Mouse (Mus musculus) lung, embryonic 15.5 days (tissue): Measurements from ENCODE around the gene Ccdc142. TPM values are rescaled to one million over a fixed set of nuclear protein-coding genes. Genes with fewer than 3 reads are reported as not detected.

ENCODE experiments used
- ATAC-seq: fragments of 200-750 bp; cut with Nextera tagmentation; 2 replicates; pipeline ENCODE4 v1.8.0; 2017; ENCODE audit warnings: moderate number of reproducible peaks, borderline replicate concordance; ENCODE audit not compliant: low FRiP score, low TSS enrichment; ENCODE audit errors: extremely low read depth
- H3K27ac ChIP-seq: fragments of 300-500 bp; sonication (generic); 2 replicates; pipeline ENCODE4 v1.5.1; 2015; ENCODE audit warnings: moderate library complexity, mild to moderate bottlenecking, inconsistent platforms
- H3K27me3 ChIP-seq: fragments of 300-500 bp; sonication (generic); 2 replicates; pipeline ENCODE4 v1.6.1; 2015; ENCODE audit warnings: inconsistent platforms
- H3K36me3 ChIP-seq: fragments of 300-500 bp; sonication (generic); 2 replicates; pipeline ENCODE4 v1.6.1; 2015; ENCODE audit warnings: inconsistent platforms
- H3K4me1 ChIP-seq: fragments of 300-500 bp; sonication (generic); 2 replicates; pipeline ENCODE4 v1.6.1; 2015; ENCODE audit warnings: inconsistent platforms
- H3K4me2 ChIP-seq: fragments of 300-500 bp; sonication (generic); 2 replicates; pipeline ENCODE4 v1.6.1; 2015; ENCODE audit warnings: inconsistent platforms, mild to moderate bottlenecking, moderate library complexity
- H3K4me3 ChIP-seq: fragments of 300-500 bp; sonication (generic); 2 replicates; pipeline ENCODE4 v1.5.1; 2015; ENCODE audit warnings: mild to moderate bottlenecking, inconsistent platforms
- H3K9ac ChIP-seq: fragments of 300-500 bp; sonication (generic); 2 replicates; pipeline ENCODE4 v1.6.1; 2015; ENCODE audit warnings: inconsistent platforms
- H3K9me3 ChIP-seq: fragments of 300-500 bp; sonication (generic); 2 replicates; pipeline ENCODE4 v1.6.1; 2016; ENCODE audit warnings: inconsistent platforms
- WGBS: fragments of 180-500 bp; shearing (Covaris S2); methylation state at CpG from one replicate; pipeline ENCODE4 v1.1.7; 2015; 5-methylcytosine and 5-hydroxymethylcytosine counted together
- polyA plus RNA-seq: library from polyadenylated mRNA; unstranded; fragments of >200 nt; fragmentation: Nextera tagmentation; extraction: Ambion mirVana; gene quantifications from 2 replicates; pipeline ENCODE4 v1.2.1, GENCODE M21; 2015

Ccdc142 gene
- polyA plus RNA-seq, 1 experiment from 2014 or later, result 3.2 TPM

DNA sequence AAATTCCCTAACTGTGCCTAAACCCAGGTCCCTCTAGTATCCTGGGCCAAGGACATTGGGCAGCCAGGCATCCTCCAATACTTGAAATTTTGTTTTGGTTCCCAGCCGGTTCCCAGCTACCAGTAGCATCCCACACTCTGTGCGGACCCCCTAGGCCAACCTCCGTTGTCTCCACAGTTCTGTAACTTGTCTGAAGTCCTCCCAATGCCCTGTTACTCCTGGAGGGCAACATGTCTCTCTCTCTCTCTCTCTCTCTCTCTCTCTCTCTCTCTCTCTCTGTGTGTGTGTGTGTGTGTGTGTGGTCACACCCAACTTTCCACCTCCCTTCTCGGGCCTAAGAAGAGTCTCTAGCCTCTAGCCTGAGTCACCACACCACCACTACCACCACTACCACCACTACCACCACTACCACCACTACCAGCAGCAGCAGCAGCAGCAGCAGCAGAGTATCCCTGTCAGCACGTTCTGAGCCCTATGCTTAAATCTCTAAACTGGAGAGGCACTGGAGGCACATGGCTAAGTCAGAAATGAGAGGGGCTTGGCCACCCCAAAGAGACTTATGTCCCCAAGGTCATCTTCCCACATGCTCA, 35.0 kb downstream of the Ccdc142 start:
- Histone ChIP-seq H3K4me3 (peak overlapping the region; percentile 59), H3K36me3 (no peaks in the 10 kb centered on the region), H3K27me3 (no peaks in the 10 kb centered on the region), H3K9me3 (no peaks in the 10 kb centered on the region), H3K9ac (peak overlapping the region; percentile 85), H3K4me1 (peaks cover 40% of the 10 kb centered on the region), H3K4me2 (peak overlapping the region; percentile 86), H3K27ac (peak overlapping the region; percentile 100)
- no peak for ATAC-seq
- 8% methylated on average over 5 of the region's 5 CpGs for WGBS

DNA sequence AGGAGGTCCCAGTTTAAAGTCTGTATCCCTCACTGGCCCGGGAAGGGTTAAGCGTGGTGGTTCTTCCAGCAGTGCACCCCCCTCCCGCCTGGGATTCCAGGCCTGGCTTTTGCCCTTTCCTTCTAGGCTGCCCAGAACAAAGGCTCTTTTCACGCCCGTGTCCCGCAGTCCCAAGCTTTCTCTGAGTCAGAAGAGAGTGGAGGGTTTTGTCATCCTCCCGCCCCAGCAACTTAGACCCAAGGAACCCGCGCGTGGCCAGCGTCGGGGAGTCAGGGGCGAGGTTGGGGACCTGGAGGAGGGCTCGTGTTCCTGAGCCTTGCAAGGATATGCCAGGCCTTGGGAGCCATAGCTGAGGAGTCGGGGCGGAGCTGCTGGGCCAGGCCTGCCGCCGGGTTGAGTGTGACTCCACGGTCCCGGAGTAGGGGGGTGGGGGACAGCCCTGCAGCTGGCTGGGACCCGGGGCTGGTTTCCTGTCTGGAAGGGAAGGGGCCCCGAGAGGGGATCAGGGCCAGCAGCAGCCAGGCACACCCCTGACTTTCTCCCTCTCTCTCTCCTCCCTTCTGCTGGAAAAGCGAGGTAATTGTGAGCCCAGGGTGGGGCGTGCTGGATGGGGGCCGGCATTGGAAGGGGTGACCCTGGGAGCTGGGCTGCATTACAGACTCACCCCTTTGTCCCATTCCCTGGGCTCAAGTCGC, 35.6 kb downstream of the Ccdc142 start:
- Histone ChIP-seq H3K9me3 (no peaks in the 10 kb centered on the region), H3K4me3 (peak overlapping the region; percentile 59), H3K36me3 (no peaks in the 10 kb centered on the region), H3K9ac (peak overlapping the region; percentile 85), H3K4me1 (peaks cover 43% of the 10 kb centered on the region), H3K4me2 (peak overlapping the region; percentile 86), H3K27ac (peak overlapping the region; percentile 100), H3K27me3 (no peaks in the 10 kb centered on the region)
- under 1% methylated on average over 26 of the region's 26 CpGs for WGBS
- ATAC-seq, result peak; percentile 85

DNA sequence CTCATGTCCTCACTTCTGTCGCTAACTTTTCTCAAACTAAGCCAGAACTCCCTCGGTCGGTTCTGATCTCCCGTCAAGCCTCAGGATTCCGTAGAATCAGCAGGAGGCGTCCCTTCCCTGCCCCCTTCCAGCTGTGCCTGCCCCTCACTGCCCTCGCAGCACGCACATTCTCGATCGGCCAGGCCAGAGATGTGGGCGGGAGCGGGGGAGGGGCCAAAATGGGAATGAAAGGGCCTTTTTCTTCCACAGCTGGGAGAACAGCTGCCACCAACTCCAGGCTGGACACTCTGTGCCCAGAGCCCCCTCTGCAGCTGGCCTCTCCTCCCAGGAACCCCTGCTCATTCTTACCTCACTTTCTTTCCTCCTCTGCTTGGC, 36.2 kb downstream of the Ccdc142 start:
- Histone ChIP-seq H3K9ac (peak overlapping the region; percentile 85), H3K27ac (peak overlapping the region; percentile 100), H3K4me1 (peaks cover 45% of the 10 kb centered on the region), H3K27me3 (no peaks in the 10 kb centered on the region), H3K9me3 (no peaks in the 10 kb centered on the region), H3K4me2 (peak overlapping the region; percentile 86), H3K36me3 (no peaks in the 10 kb centered on the region), H3K4me3 (peak overlapping the region; percentile 59)
- 0% methylated on average over 12 of the region's 12 CpGs for WGBS
- peak; percentile 87 for ATAC-seq

DNA sequence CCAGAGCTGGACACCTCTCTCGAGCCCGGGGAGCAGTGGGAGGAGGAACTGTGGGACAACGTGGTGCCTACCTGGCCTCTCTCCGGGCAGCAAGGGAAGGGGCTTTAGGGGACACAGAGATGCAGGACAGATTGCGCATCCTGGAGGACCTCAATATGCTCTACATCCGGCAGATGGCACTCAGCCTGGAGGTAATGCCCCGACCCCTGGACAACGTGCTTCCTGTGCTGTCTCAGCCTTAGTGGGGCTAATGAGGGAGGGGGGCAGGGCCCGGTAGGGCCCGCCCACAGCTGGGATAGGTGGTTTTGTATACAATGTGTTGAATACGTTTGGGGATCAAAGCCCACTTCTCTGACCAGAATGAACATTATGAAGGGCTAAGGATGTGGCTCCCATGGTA, 36.7 kb downstream of the Ccdc142 start:
- Histone ChIP-seq H3K27ac (peak overlapping the region; percentile 100), H3K4me1 (peaks cover 47% of the 10 kb centered on the region)
- 2% methylated on average over 11 of the region's 11 CpGs for WGBS

DNA sequence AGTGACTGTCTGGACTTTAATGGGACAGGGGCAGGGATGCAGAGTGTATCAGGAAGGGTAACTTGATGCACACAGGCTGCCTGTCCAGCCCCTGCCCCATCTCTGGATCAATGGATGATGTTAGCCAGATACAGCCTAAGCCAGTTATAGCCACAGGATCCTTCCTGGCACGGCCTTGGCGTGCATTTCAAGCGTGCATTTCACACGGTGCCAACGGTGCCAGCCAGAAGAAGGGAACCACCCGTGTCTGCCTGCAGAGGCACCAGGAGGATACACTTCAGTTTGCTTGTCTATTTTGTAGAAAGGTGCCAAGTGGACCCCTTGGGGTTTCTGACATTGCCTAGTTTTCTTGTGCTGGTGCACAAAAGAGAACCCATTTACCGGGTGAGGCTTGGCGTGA, 38.6 kb downstream of the Ccdc142 start:
- H3K27me3 ChIP-seq, result no peaks in the 10 kb centered on the region
- no peak overlapping the region for H3K4me3 ChIP-seq
- H3K4me1 ChIP-seq, result peaks cover 41% of the 10 kb centered on the region
- no peaks in the 10 kb centered on the region for H3K36me3 ChIP-seq
- no peak overlapping the region for H3K4me2 ChIP-seq
- H3K9me3 ChIP-seq, result no peaks in the 10 kb centered on the region
- no peak overlapping the region for H3K9ac ChIP-seq
- no peak overlapping the region for H3K27ac ChIP-seq
- 93% methylated on average over 8 of the region's 8 CpGs for WGBS
- ATAC-seq, result no peak

More for the DNA sequence above, 36.7 kb downstream of the Ccdc142 start:
- Histone ChIP-seq H3K36me3 (no peaks in the 10 kb centered on the region), H3K4me2 (peak overlapping the region; percentile 86), H3K9me3 (no peaks in the 10 kb centered on the region), H3K27me3 (no peaks in the 10 kb centered on the region), H3K4me3 (peak overlapping the region; percentile 59), H3K9ac (peak overlapping the region; percentile 85)
- peak; percentile 28; the same call in 1 of the 2 replicates for ATAC-seq

DNA sequence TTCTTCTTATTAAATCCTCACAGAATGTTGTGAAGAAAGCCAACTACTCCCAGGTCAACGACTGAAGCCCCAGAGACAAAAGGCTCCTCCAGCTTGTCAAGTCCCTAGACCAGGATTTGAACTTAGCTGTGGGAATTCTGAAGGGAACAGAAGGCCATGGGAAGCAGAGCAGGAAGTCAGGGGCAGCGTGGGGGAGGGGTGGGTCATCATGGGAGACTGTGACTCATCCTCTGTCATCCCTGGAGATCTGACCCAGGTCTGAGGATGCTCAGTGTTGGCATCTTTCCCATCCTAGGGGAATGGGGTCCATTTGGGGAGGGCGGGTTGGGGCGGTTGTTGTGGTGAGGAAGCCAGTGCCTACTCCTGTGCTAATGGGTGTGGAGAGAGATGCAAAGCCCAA, 40.2 kb downstream of the Ccdc142 start:
- no peaks in the 10 kb centered on the region for H3K27me3 ChIP-seq
- 0 out of 2 replicates have a peak overlapping the region, but pooled peaks have one; percentile 16 for H3K27ac ChIP-seq
- H3K9me3 ChIP-seq, result no peaks in the 10 kb centered on the region
- H3K4me2 ChIP-seq, result peak overlapping the region; percentile 51
- ATAC-seq, result no peak
- H3K4me3 ChIP-seq, result no peak overlapping the region
- peaks cover 29% of the 10 kb centered on the region for H3K4me1 ChIP-seq
- H3K36me3 ChIP-seq, result 0 out of 2 replicates have a peak, but pooled peaks cover 4% of the 10 kb centered on the region
- WGBS, result 47% methylated on average over 4 of the region's 4 CpGs
- no peak overlapping the region for H3K9ac ChIP-seq

DNA sequence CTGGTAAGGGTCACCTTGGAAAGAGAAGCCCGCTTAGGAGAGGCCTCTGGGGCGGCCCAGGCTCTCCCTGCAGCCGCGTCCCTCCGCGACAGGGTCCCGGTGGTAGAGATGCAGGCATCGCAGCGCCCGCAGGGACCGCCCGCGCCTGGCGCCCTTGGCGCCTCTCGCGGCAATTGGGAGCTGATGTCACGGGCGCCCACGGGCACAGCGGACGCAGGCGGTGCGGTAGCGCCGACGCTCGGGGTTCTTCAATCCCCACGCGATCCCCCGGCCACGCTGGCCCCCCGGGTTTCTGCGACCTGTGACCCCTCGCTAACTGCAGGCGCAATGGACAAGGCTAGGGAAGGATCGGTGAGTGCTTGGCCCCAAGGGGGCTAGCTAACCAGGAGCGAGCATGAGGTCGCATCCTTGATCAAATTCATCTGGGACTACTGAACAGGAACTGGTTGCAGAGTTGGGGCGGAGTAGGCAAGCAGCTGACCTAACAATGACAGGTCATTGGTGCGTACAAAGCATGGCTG, 40.9 kb downstream of the Ccdc142 start:
- peak overlapping the region; percentile 51 for H3K4me2 ChIP-seq
- no peaks in the 10 kb centered on the region for H3K27me3 ChIP-seq
- peak overlapping the region; percentile 25 for H3K4me3 ChIP-seq
- H3K27ac ChIP-seq, result 0 out of 2 replicates have a peak overlapping the region, but pooled peaks have one; percentile 16
- ATAC-seq, result no peak
- 12% methylated on average over 41 of the region's 41 CpGs for WGBS
- peaks cover 10% of the 10 kb centered on the region; the same call in 1 of the 2 replicates for H3K36me3 ChIP-seq
- H3K9ac ChIP-seq, result peak overlapping the region; percentile 32; the same call in 1 of the 2 replicates
- H3K4me1 ChIP-seq, result peaks cover 29% of the 10 kb centered on the region
- H3K9me3 ChIP-seq, result no peaks in the 10 kb centered on the region

DNA sequence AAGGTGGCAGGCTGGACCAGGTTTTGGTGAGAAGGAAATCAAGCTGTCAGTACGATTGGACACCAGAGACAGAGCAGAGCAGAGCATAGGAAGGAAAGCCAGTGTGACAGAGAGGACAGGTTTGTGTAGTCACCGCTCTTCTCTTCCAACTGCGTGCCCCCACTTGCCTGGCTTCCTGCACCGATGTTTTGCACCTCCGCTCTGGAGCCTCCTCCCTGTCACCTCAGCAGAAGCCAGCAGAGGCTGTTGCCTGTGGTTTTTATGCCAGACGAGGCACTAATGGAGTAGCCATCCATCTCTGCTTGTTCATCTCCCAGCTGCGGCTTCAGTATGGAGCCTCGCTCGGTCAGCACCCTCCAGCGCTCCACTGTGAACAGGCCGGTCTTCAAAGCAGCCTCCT, 41.5 kb downstream of the Ccdc142 start:
- H3K9ac ChIP-seq, result no peak overlapping the region
- 58% methylated on average over 11 of the region's 11 CpGs for WGBS

DNA sequence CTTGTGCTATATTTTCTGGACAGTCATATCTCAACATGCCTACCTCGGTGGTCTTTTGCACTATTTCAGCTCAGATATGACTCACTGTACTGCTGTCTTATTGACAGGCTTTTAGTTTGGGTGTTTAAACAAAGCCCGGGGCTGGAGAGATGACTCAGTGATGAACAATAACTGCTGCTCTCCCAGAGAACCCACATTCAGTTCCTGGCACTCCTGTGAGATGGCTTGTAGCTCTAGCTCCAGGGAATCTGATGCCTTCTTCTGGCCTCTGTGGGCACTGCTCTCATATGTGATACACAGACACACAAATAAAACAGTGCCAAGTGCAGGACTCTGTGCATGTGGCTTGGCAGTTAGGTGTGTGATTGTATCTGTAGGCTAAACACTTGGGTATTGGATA, 43.8 kb downstream of the Ccdc142 start:
- 54% methylated on average over 2 of the region's 2 CpGs for WGBS
- H3K9me3 ChIP-seq, result no peaks in the 10 kb centered on the region
- ATAC-seq, result no peak
- no peak overlapping the region for H3K4me3 ChIP-seq
- no peaks in the 10 kb centered on the region for H3K27me3 ChIP-seq
- H3K36me3 ChIP-seq, result peaks cover 37% of the 10 kb centered on the region
- H3K9ac ChIP-seq, result no peak overlapping the region
- H3K27ac ChIP-seq, result peak overlapping the region; percentile 36
- H3K4me2 ChIP-seq, result no peak overlapping the region
- peaks cover 12% of the 10 kb centered on the region for H3K4me1 ChIP-seq

More for the DNA sequence above, 41.5 kb downstream of the Ccdc142 start:
- Histone ChIP-seq H3K9me3 (no peaks in the 10 kb centered on the region), H3K4me2 (no peak overlapping the region), H3K4me3 (no peak overlapping the region), H3K4me1 (peaks cover 26% of the 10 kb centered on the region), H3K36me3 (peaks cover 16% of the 10 kb centered on the region; the same call in 1 of the 2 replicates), H3K27ac (no peak overlapping the region), H3K27me3 (no peaks in the 10 kb centered on the region)
- no peak for ATAC-seq

DNA sequence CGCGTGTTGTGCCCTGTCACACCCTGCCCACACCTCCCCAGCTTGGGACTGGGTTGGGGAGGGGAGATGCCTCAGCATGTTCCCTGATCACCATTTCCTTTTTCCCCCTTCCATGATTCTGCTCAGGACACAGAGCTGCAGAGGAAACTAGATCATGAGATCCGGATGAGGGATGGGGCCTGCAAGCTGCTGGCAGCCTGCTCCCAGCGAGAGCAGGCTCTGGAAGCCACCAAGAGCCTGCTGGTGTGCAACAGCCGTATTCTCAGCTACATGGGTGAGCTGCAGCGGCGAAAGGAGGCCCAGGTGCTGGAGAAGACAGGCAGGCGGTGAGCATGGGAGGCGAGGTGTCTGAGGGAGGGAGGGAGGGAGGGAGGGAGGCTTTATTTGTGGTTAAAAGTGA, 44.4 kb downstream of the Ccdc142 start:
- no peak overlapping the region; the same call in 1 of the 2 replicates for H3K4me2 ChIP-seq
- WGBS, result 63% methylated on average over 9 of the region's 9 CpGs
- peaks cover 43% of the 10 kb centered on the region for H3K36me3 ChIP-seq
- peak overlapping the region; percentile 36 for H3K27ac ChIP-seq
- no peaks in the 10 kb centered on the region for H3K9me3 ChIP-seq
- H3K9ac ChIP-seq, result no peak overlapping the region
- ATAC-seq, result no peak
- H3K27me3 ChIP-seq, result no peaks in the 10 kb centered on the region
- peaks cover 12% of the 10 kb centered on the region for H3K4me1 ChIP-seq
- H3K4me3 ChIP-seq, result no peak overlapping the region

DNA sequence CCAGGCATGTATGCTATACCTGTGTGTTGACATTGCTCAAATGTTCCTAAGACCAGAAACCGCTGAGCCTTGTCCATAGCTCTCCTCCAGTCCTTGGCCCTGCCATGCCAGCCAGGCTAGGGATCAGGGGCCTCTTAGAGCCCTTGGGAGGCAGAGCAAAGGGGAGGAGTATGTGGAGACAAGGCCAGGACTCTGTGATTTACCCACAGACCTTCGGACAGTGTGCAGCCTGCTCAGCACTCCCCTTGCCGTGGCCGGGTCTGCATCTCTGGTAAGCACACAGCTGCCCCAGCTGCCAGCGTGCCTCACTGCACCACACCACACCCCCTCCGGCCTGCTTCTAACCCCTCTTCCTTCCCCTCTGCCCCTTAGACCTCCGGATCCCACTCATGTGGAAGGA, 45.9 kb downstream of the Ccdc142 start:
- Histone ChIP-seq H3K9me3 (no peaks in the 10 kb centered on the region), H3K4me3 (no peak overlapping the region), H3K4me1 (peaks cover 4% of the 10 kb centered on the region), H3K27me3 (no peaks in the 10 kb centered on the region), H3K4me2 (no peak overlapping the region), H3K36me3 (peaks cover 50% of the 10 kb centered on the region), H3K9ac (no peak overlapping the region), H3K27ac (no peak overlapping the region)
- ATAC-seq, result no peak
- 55% methylated on average over 7 of the region's 7 CpGs for WGBS

DNA sequence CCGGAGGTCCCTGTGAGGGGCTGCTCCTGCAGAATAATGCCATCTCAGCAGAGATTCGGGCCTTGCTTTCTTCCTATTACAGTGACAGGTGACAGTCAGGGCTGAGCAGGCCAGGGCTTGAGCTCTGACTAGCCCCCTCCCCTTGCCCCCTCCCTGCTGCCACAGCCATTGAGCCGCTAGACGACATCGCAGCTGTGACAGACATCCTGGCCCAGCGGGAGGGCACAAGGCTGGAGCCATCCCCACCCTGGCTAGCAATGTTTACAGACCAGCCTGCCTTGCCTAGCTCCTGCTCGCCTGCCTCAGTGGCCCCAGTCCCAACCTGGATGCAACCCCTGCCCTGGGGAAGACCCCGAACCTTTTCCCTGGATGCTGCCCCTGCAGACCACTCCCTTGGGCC, 50.3 kb downstream of the Ccdc142 start:
- H3K27me3 ChIP-seq, result no peaks in the 10 kb centered on the region
- ATAC-seq, result no peak
- no peak overlapping the region for H3K4me3 ChIP-seq
- no peak overlapping the region for H3K4me2 ChIP-seq
- H3K4me1 ChIP-seq, result peaks cover 8% of the 10 kb centered on the region
- WGBS, result 29% methylated on average over 8 of the region's 8 CpGs
- H3K27ac ChIP-seq, result no peak overlapping the region
- H3K9ac ChIP-seq, result no peak overlapping the region
- H3K36me3 ChIP-seq, result peaks cover 48% of the 10 kb centered on the region
- no peaks in the 10 kb centered on the region for H3K9me3 ChIP-seq
